Mouse (Mus musculus): ENCODE measurements around the gene Srgap3.

DNA sequence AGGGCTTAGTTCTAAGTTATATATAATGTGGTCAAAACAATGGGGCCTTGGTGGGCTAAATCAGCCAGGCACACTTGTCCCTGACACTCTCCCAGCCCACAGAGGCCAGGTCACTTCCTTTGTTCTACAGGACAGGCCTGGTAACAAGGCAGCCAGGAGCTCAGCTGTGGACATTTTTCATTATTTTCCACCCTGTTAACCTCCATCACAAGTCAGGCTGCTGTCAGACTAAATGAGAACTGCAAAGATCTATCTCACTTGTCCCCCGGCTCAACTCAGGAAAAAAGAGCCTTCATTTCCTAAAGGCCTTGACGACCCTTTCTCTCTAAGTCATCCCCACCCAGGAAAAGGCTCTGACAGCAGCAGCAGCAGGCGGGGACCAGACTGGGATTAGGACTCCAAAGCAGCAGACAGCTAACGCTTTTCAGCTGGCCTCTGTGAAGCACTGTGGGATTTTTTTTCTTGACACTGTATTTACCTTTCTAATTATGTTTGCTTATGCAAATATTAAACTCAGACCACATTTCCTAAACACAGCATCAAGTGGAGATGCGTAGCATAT is 132.5 kb downstream of the Srgap3 start:
- TF ChIP-seq GATA1 (IDR thresholded peaks at IDR 0.05; ENCODE audit: low read length) (no peak), TAL1 (IDR thresholded peaks at IDR 0.05; ENCODE audit: low read length) (no peak)

All from erythroblast, embryonic 14.5 days (primary cell).